Mouse (Mus musculus) erythroblast, embryonic 14.5 days (primary cell): ENCODE results near the gene Gm10031. TPM values are rescaled to one million over a fixed set of nuclear protein-coding genes. Genes with fewer than 3 reads are reported as not detected.

Source experiments
- H3K27me3 ChIP-seq: 2 replicates; pipeline ENCODE4 v1.6.1; 2012; ENCODE audit warnings: inconsistent platforms; ENCODE audit not compliant: control insufficient read depth
- H3K36me3 ChIP-seq: 2 replicates; pipeline ENCODE4 v1.6.1; 2012; ENCODE audit warnings: mild to moderate bottlenecking, inconsistent platforms; ENCODE audit not compliant: control insufficient read depth
- H3K4me1 ChIP-seq: 2 replicates; pipeline ENCODE4 v1.6.1; 2012; ENCODE audit warnings: inconsistent platforms; ENCODE audit not compliant: control insufficient read depth
- H3K4me3 ChIP-seq: replicated peaks from 2 replicates; pipeline ENCODE3; 2012; ENCODE audit warnings: moderate library complexity, mild to moderate bottlenecking, inconsistent platforms
- H3K9me3 ChIP-seq: 2 replicates; pipeline ENCODE4 v1.6.1; 2012; ENCODE audit warnings: low read length, inconsistent platforms, mixed read lengths; ENCODE audit not compliant: control insufficient read depth
- GATA1 ChIP-seq: IDR thresholded peaks from 2 replicates; pipeline ENCODE4 v1.6.1; 2012; ENCODE audit warnings: low read length, inconsistent platforms, mixed read lengths
- TAL1 ChIP-seq: IDR thresholded peaks from 3 replicates; pipeline ENCODE4 v1.6.1; 2012; ENCODE audit warnings: low read length, inconsistent platforms, mixed read lengths
- polyA plus RNA-seq: library from polyadenylated mRNA; stranded (reverse); fragments of >175 nt; gene quantifications from 2 replicates; pipeline ENCODE4 v1.2.3, GENCODE M21; 2012

Gene Gm10031
- polyA plus RNA-seq, 1 experiment = 0.09 TPM

- peaks cover 4% of the 10 kb centered on the region for H3K4me1 ChIP-seq
- H3K27me3 ChIP-seq = no peaks in the 10 kb centered on the region
- no peak overlapping the region for H3K4me3 ChIP-seq
- TF ChIP-seq GATA1 = no peak
- TF ChIP-seq TAL1 = no peak
- H3K36me3 ChIP-seq = no peaks in the 10 kb centered on the region
- no peaks in the 10 kb centered on the region; the same call in 1 of the 2 replicates for H3K9me3 ChIP-seq
Observed at GRCm38 (mm10) chr1:156566132-156566531, 42.3 kb downstream of the Gm10031 start.

- Histone ChIP-seq H3K36me3 (no peaks in the 10 kb centered on the region), H3K4me3 (no peak overlapping the region), H3K27me3 (no peaks in the 10 kb centered on the region), H3K4me1 (no peaks in the 10 kb centered on the region), H3K9me3 (no peaks in the 10 kb centered on the region; the same call in 1 of the 2 replicates)
- TF ChIP-seq TAL1 (no peak), GATA1 (no peak)
Observed at GRCm38 (mm10) chr1:156569615-156570014, 45.8 kb downstream of the Gm10031 start.

DNA sequence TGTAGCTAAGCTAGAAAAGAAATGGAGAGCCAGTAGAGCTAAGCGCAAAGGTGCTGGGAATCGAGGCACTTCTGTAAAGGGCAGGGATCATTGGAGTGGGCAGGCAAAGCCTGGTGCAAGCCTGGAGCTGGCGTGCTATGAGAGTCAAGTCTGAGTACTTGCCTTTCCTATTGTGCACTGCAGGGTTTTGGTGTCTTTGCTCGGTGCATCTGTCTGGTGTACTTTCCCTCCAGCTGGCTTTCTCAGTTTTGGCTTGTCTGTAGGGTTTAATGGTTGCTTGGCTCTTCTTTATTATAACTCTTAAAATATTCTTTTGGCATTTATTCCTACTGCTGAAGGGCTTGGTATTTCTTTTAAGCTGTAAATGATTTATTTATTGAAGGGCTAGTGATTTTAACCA lies 49.1 kb downstream of the Gm10031 start:
- Histone ChIP-seq H3K36me3 (no peaks in the 10 kb centered on the region), H3K4me3 (no peak overlapping the region), H3K9me3 (no peaks in the 10 kb centered on the region), H3K27me3 (no peaks in the 10 kb centered on the region), H3K4me1 (no peaks in the 10 kb centered on the region)
- no peak for TF ChIP-seq GATA1
- no peak for TF ChIP-seq TAL1

Other genes starting within 250 kb of the Gm10031 start
- gene Tdrd5, start 220.3 kb upstream of the Gm10031 start, polyA plus RNA-seq = 0.01 TPM in 1 of 2 replicates, not detected in the other
- not detected in 2 replicates for gene Nphs2, start 213.3 kb upstream of the Gm10031 start, polyA plus RNA-seq
- gene Gm2000, start 158.0 kb upstream of the Gm10031 start, polyA plus RNA-seq = 79.9 and 182 TPM in 2 replicates
- not detected in 2 replicates for gene Axdnd1, start 102.9 kb upstream of the Gm10031 start, polyA plus RNA-seq
- gene Soat1, start 49.7 kb upstream of the Gm10031 start, polyA plus RNA-seq = 0.01 and 0.04 TPM in 2 replicates
- gene Abl2, start 34.8 kb downstream of the Gm10031 start, polyA plus RNA-seq = 0.16 and 0.21 TPM in 2 replicates
- gene Tor3a, start 150.3 kb downstream of the Gm10031 start, polyA plus RNA-seq = 0.05 TPM in 1 of 2 replicates, not detected in the other
- gene Fam20b, start 195.1 kb downstream of the Gm10031 start, polyA plus RNA-seq = 0.55 and 0.60 TPM in 2 replicates